Mouse (Mus musculus) thymus, adult 18-20 months (tissue): Measurements from ENCODE around the gene Hsd17b12.

Experiments
- DNase-seq, 2 experiments: peaks; one replicate each; pipeline ENCODE4 v3.0.0; 2022; ENCODE audit warnings: mixed read lengths in 2 of 2

Hsd17b12 gene

DNA sequence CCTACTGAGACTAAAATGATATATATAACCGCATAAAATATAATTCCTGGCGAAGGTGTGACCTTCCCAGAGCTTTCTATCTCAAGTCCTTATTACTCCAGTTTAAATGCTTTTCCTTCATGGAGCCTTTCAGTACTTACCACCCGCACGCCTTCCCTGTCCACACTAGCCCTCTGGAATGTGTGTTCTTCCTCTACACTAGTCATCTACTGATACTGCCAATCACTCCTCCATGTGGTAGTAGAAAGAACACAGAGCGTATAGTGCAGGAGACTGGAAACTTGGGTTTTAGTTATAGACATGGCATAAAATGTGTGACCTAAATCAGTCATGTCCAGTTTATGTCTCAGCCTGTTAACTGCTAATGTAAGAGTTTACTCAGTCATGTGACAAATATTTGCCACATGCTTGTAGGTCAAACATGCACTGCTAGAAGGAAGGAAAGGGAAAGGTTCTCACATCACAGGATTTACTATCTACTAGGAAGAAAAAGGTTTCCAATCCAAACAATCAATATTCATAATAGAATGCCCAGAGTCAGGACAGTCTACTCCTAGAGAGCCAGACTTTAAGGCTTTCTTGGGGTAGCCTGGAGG is 91.1 kb downstream of the Hsd17b12 start:
- DNase-seq, result no peak

DNA sequence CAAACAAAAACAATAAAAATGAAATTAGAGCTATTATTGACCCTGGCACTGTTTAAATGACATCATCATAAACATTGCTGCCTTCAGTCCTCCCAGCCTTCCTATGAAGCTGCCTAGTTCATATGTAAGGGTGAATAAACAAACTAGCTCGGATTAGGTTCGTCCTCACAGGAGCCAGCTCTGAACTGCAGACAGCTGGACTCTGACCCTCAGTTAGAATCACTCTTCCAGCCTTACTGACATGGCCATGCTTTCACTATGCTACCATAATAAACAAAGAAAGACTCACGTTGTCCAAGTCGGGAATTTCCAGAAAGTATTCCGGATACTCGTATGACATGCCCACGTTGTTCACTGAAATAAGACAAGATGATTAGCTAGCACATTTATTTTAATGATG is 91.6 kb downstream of the Hsd17b12 start:
- no peak for DNase-seq

GRCm38 (mm10) chr2:94062791-94063190 is 95.0 kb downstream of the Hsd17b12 start:
- DNase-seq, result no peak

DNA sequence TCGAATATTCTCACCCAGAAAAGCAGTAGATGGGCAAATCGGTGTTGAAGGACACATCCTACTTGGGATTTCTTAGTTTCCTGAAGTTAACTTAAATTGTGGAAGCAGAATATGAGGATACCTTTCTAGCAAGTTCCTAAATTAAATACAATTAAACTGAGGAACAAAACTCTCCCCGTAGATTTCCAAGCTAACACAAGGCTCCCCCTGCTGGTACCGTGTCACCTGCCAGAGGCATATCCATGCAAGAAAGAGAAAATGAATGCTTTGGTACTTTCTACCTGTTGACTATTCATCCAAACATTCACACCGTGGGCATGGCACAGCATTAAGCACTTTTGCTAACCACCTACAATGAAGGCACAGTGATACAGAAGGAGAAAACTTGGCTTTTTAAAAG is 98.3 kb downstream of the Hsd17b12 start:
- DNase-seq, result no peak

GRCm38 (mm10) chr2:94054813-94055212 is 103.0 kb downstream of the Hsd17b12 start:
- DNase-seq, result no peak

- no peak for DNase-seq
Observed at GRCm38 (mm10) chr2:94051952-94052351, 105.8 kb downstream of the Hsd17b12 start.

- DNase-seq, result no peak
Observed at GRCm38 (mm10) chr2:94050901-94051300, 106.9 kb downstream of the Hsd17b12 start.

DNA sequence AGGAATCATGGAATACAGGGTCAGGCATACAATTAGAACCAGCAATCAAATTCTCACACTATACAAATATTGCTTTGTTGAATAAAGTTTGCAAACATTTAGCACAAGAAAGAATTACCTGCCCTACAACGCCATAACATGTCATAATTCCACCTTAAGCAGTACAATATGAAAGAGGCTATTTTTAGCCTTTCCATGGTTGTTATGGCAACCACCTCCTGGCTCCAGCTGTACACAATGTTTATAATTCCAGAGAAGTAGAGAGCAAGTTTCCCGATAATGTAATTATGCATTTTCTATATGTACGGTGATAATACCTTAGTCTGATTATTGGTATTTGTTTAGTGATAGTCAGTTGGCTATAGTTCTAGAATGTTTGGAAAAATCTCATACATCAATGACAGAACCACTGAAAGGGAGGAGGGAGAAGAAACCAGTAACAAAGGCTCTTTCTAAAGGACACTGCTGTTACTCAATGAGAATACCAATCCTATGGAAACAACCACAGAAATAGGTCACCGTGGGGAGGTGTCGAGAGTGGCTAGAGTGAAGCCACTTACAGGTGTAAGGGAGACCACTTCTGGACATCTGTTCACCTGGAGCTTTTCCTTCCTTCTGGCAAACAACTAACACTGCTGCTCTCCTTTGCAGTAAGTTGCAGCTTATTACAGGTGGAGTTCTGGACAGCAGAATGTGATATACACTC is 108.1 kb downstream of the Hsd17b12 start:
- no peak for DNase-seq

DNA sequence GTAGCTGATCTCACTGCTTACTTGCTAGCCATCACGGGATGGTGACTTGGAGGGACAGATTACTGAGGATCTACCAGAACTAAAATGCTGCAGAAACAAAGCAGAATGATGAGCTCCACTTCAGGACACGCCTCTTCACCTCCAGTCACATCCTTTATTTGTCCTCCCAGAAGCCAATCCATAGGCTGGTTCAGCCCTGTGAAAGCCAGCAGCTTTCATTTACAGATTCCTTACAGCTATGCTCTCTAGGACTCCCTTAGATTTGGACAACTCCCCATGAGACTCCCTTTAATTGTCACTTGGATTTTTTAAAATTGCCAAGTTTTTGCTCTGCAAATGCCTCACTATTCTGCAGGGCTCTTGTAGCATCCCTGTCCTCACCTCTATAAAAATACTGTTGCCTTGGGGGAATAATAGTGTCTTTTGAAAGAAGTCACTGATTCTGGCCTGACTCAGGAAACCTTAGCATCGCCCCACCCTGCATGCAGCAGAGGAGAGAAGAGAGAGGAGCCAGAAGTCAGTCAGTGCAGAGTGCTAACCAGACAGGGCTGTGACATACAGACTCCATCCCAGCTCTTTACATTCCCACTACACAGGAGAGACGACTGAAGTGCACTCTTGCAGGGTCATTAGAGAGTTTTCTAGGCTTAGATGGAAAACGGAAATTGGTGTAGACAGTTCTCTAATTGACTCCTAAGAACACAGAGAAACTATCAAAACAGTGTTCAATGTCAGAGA is 108.9 kb downstream of the Hsd17b12 start:
- DNase-seq, result no peak

GRCm38 (mm10) chr2:94048271-94048670 is 109.5 kb downstream of the Hsd17b12 start:
- no peak for DNase-seq

GRCm38 (mm10) chr2:94045411-94046090 is 112.2 kb downstream of the Hsd17b12 start:
- DNase-seq, result no peak

GRCm38 (mm10) chr2:94044174-94044573 is 113.6 kb downstream of the Hsd17b12 start:
- no peak for DNase-seq

- no peak for DNase-seq
Observed at GRCm38 (mm10) chr2:94043662-94044061, 114.1 kb downstream of the Hsd17b12 start.

GRCm38 (mm10) chr2:94042461-94042860 is 115.3 kb downstream of the Hsd17b12 start:
- no peak for DNase-seq

DNA sequence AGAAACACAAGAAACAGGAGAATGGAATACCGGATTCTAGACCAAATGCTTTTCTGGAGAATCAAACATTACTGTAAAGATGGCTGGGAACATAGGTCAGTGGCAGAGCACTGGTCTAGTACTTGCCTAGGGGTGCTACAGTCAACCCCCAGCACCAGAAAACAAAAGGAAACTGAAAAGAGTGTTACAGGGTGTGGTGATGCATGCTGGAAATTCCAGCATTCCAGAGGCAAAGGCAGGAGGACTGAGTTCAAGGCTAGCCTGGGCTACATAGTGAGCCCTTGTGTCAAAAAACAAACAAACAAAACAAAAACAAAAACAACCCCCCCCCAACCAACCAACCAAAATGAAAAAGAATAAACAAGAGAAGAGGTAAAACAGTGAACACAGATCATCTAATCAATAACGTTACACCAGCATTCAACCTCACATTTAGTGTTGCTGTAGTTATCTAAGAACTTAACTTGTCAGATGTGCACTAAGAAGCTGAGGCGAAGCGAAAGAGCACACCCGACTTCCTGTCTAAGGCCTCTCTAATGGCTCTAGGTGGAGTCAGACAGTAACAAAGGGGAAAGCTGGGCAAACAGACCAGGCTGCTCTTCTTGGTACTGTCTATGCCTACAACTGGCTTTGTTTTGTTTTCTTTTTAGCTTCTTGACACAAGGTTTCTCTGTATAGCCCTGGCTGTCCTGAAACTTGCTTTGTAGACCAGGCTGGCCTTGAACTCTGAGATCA is 117.2 kb downstream of the Hsd17b12 start:
- no peak for DNase-seq

GRCm38 (mm10) chr2:94035428-94036331 is 122.1 kb downstream of the Hsd17b12 start:
- peak; percentile 7 to 11 for DNase-seq

GRCm38 (mm10) chr2:94030602-94031001 is 127.2 kb downstream of the Hsd17b12 start:
- no peak for DNase-seq

GRCm38 (mm10) chr2:94024637-94025036 is 133.1 kb downstream of the Hsd17b12 start:
- no peak for DNase-seq

DNA sequence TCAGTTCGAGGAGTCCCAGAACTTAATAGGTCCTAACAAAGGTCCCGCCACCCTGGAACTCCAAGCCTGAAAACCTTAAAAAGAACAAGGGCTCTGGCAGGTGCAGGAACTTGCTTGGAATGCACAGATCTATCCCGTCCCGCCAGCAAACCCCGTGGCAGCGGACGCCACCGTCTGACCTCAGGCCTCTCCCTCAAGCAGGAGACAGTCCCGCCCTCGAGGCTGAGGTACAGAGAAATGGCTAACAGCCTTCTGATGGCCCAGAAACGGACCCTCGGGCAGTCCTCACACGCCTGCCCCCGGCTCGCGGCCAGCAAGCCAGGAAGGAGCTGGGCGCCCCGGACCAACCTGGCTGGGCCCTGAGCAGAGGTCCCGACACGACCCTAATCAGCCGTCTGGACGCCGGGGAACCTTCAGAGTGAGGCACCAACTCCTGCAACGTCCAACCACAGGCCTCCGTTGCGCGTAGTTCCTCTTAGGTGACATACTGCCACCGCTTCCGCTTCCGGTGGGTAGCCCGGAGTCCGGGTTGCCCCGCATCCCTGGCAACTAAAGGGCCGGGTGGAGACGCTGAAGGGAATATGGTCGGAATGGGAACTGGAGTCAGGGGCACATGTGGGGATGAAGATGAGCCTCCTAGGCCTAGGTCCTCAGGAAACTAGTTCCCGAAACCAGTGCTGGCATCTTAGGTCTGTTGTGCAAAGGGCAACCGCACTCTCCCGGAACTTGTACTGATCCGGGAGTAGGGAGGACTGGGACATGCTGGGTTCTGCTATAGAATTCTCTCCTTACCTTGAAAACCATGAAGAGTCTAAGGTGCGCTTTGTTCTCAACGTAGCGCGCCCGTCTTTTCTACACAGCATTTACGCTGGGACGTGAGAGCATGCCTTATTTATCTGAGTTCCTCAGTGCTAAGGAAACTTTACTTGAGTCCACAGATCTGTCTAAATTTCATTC is 147.2 kb downstream of the Hsd17b12 start, which contains the start of gene Alkbh3:
Gene Alkbh3 (minus strand): TSS at position 473 of the 957 bp plus-strand sequence.
- peak; percentile 74 to 79 for DNase-seq

GRCm38 (mm10) chr2:94002331-94002730 is 155.4 kb downstream of the Hsd17b12 start:
- DNase-seq, result peak; percentile 30 to 39
